Mouse (Mus musculus) heart, postnatal 0 days (tissue): Measurements from ENCODE around the gene Mov10.

Experiments
- CTCF ChIP-seq: IDR thresholded peaks from 2 replicates; pipeline ENCODE4 v1.5.1; 2016; ENCODE audit warnings: antibody characterized with exemption, control low read depth, low read depth
- EP300 ChIP-seq: IDR thresholded peaks from 2 replicates; pipeline ENCODE4 v1.6.1; 2016; ENCODE audit warnings: antibody characterized with exemption, low read depth

DNA sequence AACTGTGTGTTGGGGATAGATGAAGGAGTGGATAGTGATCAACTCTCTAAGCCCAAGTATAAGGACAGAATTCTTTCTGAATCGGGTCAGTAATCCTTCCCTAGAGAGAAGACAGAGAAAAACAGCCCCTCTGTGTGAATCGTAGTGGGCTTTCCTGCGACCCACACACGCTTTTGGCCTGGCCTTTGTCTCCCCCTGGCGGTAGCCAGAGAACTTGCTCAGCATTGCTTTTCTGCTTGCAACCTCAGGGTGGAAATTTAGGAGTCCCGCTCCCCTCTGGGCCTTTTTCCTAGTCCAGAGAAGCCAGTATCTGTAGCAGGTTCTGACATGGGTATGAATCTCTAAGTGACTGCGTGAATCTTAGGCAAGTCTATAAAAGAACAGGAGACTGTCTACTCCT lies 38.4 kb downstream of the Mov10 start:
- TF ChIP-seq EP300 (no peak), CTCF (peak; percentile 84)
